Mouse (Mus musculus) left cerebral cortex, adult 11 months (tissue): ENCODE data around the gene Creb3.
"Not testable (repeated sequence)": the region's sequence is repeated elsewhere in the genome, so short reads cannot be mapped to it uniquely, and the experiment has no call there.

Source experiments
- DNase-seq: peaks from one replicate; pipeline ENCODE4 v3.0.0; 2022; ENCODE audit warnings: low spot score

Gene Creb3

DNA sequence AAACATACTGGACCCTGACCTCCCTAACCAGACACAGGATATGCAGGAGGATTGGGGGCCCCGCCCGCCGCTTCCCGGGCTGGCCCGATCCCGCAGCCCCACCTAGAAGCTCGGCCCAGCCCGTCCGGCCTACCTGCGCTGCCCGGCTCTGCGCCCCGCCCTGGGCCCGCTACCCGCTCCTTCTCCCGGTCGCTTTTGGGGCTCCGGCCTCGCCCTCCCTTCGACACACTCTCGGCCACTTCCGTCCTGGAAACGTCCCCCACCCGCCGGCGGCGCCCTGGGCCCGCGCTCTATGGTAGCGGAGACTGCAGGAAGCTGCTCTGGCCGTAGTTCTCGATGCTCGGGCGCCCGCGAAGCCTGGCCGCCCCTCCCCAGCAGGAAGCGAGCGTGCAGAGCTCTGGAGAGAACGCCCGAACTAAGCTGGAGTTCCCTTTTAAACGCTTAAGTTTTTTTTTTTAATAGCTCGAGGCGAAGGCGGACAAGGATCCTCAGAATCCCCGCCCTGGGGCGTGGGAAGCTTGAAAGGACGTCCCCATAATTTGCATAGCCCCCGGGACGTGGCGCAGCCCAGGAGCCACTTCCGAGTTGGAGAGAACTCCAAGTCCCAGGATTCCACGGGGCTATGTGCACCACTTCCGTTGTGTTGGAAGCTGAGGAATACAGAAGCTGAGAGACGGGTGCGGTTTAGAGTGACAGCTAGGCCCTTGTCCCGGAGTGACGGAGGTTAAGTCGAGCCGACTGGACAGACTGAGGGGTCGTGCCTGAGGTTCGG is at the start of gene Creb3, which contains the start of gene Tln1:
Gene Creb3 (plus strand): TSS at position 336 of the 772 bp plus-strand sequence.
Gene Tln1 (minus strand): TSS at position 695 of the 772 bp plus-strand sequence.
- DNase-seq, result peak; percentile 93

DNA sequence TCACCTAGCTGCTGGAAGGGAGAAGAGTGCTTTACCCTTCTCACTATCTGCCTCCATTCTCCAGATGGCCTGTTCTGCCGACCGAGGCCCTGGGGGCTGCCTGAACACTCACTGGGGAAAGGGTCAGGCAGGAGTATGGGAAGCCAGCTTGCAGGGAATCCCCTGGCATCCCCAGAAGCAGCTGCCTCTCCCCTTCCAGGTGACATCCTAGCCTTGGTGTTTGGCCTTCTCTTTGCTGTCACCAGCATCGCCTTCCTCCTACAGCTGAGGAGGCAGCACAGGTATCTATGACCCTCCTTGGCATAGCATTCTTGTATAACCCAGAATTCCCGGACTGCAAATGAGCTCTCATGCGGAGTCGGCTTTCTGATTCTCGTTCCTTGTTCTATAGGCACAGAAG is 49.5 kb upstream of the Creb3 start:
- DNase-seq, result no peak

DNA sequence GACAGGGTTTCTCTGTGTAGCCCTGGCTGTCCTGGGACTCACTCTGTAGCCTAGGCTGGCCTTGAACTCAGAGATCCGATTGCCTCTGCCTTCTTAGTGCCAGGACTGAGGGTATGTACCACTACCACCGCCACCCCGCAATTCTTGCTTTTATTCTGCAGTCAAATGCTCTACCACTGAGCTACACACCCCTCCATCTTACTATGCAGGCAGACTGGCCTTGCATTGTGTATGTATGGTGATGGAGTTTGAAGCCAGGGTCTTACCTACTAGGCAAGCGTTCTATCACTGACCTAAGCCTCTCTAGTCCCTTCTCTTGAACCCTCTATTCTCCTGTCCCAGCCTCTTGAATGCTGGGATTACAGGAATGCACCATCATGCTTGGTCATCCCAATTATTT is 48.8 kb upstream of the Creb3 start:
- DNase-seq, result no peak

DNA sequence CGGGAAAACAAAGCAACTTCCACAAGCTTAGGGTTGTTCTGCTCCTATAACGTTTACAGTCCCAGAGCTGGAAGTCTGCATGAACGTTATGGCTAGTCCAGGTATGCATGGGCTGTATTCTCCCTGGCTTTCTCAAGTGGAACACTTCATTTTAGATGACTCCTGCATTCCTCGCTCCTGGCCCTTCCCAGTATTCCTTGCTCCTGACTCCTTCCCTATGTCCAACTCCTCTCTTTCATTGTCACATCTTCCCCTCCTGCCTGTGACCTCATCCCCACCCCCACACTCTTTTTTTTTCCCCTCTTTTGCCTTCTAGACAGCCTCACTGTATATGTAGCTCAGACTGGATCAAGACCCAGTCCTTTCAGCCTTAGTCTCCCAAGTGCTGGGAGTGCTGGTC is 48.3 kb upstream of the Creb3 start:
- no peak for DNase-seq

DNA sequence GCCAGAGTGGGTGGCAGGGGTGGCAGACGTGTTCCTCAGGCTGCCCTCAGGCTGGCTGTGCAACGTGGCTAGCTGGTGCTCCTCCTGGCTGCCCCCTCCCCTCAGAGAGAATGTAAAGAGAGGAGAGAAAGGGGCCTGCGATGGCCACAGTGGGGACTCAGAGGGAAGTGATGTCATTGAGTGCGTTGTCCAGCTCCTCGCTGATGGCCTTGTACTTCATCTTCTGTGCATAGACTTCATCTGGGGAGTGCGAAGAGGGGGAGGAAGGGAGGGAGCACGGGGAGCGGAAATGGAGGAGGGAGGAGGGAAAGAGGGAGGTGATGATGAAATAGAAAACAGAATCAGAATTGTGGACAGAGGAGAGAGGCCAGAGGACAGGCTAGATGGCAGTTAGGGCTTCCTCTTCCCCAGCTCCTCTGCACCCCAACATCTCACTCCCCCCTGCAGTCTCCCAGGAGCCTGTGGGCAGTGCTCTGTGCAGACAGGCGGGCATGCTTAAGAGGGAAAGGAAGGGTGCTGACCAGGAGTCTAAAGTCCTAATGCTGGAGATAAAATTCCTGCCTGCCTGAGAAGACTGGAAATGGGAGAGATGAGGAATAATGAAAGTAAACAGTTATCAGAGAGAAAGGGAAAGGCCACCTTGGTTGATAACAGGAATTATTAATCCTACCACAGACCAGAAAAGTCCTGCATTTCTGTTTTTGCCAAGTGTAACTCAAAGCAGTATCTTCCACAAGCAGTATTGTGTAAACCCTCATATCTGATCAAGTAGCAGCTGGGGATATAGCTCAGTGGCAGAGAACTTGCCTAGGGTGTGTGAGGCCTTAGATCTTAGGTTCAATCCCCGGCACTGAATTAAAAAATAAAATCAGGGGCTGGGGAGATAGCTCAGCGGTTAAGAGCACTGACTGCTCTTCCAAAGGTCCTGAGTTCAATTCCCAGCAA is 46.1 kb upstream of the Creb3 start:
- no peak for DNase-seq

DNA sequence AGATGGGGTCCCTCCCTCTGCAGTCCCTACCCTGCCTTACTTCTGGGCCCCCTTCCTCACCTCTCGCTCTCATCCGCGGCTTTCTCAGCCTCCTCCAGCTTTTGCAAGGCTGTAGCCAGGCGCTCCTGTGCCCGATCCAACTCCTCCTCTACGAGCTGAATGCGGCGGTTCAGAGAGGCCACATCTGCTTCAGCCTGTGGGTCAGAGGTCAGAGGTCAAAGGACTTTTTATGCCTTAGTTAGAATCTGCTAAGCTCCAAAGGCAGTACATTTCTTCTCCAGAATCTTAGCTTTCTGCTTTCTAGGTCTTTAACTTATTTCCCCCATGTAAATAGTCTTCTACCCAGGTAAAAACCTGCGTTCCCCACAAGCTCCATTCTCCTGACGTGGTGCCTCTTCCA is 42.6 kb upstream of the Creb3 start:
- DNase-seq, result no peak

DNA sequence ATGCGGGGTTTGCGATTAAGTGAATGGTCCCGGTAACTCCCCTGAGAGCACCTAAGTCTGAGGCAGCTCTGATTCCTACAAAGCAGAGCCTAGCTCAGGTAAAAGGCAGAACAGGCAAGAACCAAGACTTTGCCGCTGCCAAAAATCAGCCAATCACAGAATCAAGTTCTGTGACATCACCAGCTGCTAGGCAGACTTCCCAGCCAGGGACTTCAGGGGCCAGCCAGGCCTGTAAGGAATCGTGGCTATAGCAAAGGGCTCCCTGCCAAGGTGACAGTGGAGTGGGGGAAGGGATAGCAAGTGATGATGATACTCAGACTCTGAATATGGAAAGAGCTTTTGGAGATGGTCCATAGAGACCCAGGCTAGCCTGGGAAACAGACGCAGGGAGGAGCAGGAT is 42.2 kb upstream of the Creb3 start:
- peak; percentile 65 for DNase-seq

DNA sequence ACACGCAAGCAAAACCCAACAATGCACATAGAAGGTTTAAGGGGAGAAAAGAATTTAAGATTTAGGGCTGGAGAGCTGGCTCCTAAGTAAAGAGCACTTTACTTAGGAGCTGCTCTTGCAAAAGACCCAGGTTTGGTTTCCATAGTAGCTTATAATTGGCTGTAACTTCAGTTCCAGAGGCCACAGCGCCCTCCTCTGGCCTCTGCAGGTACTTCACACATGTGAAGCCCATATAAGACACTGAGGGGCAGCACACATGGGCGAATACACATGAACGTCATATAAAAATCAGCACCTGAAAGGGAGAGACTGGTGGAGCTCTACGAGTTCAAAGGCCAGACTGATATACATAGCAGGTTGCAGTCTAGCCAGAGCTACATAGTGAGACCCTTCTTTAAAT is 34.3 kb upstream of the Creb3 start:
- DNase-seq, result no peak

DNA sequence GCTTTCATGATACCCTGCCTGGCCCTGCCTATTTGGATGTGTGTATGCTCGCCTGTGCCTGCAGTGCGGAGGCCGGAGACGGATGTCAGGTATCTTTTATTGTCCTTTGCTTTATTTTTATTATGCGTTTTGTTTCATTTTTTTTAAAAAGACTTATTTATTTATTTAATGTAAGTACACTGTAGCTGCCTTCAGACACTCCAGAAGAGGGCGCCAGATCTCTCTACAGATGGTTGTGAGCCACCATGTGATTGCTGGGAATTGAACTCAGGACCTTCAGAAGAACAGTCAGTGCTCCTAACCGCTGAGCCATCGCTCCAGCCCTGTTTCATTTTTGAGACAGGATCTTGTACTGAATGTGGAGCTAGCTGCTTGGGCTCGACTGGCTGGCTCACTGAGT is 33.6 kb upstream of the Creb3 start:
- no peak for DNase-seq

DNA sequence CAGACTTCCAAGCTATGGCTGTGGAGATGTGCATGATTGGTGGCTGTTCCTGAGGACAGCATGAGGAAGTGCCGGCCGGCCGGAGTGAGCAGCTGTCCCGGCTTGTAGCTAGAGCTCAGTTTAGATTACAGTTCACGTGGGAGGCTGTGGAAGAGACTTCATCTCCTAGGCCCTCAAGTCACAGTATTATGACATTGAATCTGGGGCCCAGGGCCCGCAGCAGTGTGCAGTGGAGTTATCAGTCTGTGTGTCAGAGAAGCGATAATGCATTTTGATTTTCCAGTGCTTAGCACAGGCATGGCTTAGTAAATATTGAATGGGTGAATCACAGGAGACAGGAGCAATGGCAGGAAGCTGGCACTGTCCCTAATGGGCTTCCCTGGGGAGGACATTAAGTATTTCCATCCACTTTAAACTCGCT is 32.0 kb upstream of the Creb3 start:
- no peak for DNase-seq

DNA sequence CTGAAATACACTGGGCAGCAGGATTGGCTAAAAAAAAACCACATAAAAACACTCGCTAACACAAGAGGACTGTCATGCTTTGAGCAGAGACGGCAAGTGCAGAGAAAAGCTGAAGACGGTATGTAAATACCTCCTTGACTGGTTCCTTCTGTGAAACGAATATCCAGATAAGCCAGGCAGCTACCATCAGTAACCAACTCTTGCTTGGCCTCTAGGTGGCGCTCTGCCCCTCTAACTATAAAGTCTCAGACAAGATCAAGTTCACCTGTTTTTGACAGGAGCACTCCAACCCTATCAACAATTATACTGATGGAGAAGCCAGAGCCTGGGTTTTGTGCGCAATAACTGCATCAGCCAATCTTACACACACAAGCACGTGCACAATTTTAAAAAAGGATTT is 31.6 kb upstream of the Creb3 start:
- DNase-seq, result peak; percentile 67

DNA sequence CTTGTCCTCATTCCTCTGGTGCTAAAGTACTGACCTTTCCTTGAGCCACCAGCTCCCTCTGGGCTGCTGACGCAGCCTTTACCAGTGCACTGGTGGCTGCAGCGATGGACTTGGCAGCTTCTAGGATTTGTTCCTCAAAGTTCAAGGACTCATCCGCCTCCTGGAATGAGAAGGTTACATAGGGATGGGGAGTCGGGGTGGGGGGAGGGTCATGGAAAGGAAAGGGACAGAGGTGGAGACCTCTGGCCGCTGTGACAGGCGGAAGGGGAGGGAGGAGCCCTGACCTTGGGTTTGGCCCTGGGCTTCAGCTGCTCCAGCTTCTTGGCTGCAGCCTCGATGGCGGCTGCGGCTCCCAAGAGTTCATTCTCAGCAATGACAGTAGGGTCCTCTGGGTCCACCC is 28.9 kb upstream of the Creb3 start:
- no peak for DNase-seq

DNA sequence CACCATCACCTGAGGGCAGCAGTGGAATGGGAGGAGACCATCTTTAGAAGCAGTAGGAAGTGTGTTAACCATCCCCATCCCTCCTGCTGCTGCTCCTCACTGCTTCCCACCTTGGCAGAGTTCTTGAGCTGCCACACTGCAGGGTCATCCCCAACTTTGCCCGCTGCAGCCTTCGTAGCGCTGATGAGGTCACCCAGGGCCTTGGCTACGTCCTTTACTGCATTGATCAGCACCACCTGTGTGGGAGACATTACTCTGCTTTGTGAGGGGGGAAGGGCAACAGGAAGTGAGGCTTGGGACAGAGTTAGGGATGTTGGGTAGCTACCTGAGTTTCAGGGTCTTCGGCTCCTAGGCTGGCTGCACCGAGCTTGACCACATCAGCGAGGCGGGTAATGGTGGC is 26.5 kb upstream of the Creb3 start:
- DNase-seq, result no peak

DNA sequence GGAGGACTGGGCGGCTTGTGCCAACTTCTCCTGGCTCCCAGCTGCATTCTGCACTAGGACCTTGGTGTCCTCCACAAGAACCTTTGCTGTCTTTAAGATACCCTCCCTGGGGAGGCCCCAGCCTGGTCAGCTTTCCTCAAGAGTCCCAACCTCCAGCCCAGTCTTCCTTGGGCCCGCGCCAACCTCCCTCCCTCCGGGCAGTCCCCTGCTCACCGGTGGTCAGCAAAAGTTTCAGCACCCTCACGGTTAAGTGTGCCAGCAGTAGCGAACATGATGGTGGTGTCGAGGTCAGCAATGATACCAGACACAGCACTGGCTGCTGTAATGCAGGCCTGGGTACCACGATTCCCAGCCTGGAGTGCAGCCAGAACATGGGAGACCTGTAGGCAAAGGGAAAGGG is 26.1 kb upstream of the Creb3 start:
- DNase-seq, result no peak

DNA sequence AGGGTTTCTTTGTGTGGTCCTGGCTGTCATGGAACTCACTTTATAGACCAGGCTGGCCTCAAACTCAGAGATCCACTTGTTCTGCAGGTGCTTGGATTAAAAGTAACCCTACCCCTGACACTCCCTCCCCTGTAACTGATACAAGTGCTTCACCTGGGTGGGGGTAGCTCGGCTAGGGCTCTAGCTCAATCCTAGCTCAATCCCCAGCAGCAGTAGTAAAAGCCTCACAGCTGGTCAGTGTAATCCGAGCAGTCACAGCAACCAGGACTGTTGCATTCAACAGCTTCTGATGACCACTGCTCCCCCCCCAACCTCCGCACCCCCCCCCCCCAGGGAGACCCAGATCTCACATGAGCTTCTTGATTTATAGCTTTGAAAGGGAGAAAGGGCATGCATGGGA is 20.1 kb upstream of the Creb3 start:
- no peak for DNase-seq

DNA sequence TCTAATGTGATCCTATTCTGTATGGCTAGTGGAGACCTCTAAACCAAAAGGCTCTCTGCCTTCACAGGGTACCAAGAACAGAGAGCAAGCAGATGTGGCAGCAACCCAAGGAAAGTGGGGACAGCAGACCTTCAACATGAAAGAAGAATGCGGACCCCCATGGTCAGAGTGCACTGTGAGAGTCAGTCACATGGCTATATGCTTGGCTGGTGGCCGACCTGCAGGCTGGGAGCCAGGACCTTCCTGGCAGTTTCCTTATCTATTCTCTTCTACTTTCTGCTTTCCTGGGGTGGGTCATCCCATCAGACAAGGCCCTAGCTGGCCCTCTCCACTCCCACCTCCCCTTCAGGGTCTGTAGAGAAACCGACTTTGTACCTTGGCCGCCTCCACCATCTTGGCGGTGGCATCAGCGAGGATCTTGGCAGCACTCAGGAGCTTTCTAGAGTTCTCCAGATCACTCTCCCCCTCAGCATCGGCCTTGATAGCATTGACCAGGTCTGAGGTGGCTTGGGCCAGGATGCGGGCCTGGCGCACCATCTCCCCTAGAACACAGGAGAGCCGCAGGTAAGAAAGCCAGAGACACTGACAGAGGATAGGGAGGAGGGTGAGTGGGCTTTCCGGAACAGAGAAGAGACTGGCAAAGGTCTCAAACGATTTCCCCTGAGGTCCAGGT is 15.6 kb upstream of the Creb3 start:
- DNase-seq, result no peak

DNA sequence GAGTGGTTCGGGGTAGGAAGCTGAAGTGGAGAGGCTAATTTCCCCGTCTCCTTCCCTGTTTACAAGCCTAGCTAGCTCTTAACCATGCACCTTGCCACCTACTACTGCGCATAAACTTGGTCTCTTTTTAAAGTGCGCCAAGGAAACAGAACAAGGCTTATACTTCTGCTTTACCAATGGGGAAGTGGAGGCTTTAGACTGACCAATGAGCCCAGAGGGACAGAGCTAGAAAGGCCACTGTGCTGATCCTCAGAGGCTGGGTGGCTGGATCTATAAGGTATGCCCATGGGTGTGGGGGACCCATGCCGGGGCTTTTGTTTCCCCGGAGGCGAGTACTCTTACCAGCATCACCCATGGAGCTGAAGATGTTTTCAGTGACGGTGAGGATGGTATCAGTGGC is 15.0 kb upstream of the Creb3 start:
- no peak for DNase-seq

DNA sequence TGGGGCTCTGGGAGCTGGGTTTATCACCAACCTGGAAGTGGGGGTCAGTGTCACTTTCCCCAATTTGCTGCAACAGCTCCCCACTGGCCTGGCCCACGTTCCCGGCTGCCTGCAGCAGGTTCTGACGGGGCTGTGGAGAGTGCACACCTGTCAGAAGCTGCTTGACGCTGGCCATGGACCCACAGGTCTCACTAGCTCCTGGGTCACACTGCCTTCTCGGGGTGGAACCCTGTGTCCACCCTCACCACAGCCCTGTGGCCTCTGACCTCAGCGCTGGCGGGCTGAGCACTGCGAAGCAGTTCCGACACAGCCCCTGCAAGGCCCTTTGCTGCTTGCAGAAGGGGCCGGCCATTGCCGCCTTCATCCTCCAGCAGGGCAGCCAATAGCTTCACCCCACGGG is 13.1 kb upstream of the Creb3 start:
- no peak for DNase-seq

DNA sequence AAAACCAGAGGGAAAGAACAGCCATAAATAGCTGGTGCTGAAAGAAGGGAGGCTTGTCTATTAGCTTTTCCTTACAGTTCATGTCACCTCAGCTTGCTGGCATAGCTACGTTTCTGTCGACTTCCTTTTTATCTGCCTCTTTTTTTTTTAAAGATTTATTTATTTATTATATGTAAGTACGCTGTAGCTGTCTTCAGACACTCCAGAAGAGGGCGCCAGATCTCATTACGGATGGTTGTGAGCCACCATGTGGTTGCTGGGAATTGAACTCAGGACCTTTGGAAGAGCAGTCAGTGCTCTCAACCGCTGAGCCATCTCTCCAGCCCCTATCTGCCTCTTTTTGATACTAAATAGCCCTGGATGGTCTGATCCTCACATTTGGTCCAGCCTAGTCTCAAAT is 10.3 kb upstream of the Creb3 start:
- DNase-seq, result not testable (repeated sequence)

DNA sequence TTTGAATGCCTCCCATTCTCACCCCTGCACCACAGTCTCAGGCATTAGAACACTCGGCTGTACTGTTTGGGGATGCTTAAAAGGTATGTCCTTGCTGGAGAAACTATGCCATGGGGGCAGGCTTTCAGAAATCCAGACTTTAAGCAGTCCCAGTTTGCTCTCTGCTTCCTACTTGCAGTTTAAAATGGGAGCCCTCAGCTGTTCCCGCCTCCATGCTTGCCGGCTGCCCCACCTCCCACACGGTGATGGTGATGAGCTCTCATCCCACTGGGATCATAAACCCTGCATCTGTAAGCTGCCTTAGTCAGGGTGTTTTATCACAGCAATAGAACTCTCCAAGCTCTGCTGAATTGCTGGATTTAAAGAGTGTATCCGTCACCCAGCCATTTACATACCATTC is 9.7 kb upstream of the Creb3 start:
- peak; percentile 50 for DNase-seq

DNA sequence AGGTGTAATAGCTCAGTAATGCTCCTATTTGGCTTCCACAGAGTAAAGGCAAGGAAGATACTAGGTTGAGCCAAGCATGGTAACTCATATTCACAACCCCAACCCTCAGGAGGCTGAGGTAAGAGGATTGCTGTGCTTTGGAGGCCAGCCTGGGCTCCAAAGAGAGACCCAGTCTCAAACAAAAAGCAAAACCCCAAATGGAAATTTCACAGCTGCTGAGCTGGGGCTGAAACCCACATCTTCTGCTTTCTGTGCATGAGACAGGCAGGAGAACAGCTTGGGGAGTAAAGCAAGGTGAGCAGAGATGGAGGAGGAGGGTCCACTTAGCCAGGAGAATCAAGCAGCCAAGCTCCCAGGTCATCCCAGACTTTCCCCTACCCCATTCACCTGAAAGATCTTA is 8.2 kb upstream of the Creb3 start:
- DNase-seq, result no peak

DNA sequence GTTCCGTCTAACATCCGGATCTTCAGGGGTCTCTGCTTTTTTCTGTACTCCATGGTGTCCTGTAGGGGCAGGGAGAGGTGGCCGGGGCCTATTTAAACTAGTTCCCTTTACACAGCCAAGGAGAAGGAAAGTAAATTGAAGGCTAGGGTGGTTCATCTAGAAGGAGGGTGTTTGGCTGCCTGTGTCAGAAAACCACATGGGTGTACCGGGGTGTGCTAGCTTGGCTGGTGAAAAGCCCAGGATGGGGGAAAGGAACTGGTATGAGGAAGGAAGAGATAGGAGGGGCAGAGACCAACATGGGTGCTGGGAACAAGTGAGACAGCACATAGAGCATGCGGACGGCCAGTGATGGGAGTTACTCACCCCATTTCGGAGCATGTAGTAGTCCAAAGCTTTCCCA is 6.2 kb upstream of the Creb3 start:
- no peak for DNase-seq
